Mouse (Mus musculus) lung, postnatal 10 days (tissue): ENCODE results near the gene Napa.
A peak's percentile ranks its signal among the peaks of the same experiment; 100 is the strongest.

ENCODE experiments used
- DNase-seq: peaks from one replicate; pipeline ENCODE4 v3.0.0; 2021

Napa gene

DNA sequence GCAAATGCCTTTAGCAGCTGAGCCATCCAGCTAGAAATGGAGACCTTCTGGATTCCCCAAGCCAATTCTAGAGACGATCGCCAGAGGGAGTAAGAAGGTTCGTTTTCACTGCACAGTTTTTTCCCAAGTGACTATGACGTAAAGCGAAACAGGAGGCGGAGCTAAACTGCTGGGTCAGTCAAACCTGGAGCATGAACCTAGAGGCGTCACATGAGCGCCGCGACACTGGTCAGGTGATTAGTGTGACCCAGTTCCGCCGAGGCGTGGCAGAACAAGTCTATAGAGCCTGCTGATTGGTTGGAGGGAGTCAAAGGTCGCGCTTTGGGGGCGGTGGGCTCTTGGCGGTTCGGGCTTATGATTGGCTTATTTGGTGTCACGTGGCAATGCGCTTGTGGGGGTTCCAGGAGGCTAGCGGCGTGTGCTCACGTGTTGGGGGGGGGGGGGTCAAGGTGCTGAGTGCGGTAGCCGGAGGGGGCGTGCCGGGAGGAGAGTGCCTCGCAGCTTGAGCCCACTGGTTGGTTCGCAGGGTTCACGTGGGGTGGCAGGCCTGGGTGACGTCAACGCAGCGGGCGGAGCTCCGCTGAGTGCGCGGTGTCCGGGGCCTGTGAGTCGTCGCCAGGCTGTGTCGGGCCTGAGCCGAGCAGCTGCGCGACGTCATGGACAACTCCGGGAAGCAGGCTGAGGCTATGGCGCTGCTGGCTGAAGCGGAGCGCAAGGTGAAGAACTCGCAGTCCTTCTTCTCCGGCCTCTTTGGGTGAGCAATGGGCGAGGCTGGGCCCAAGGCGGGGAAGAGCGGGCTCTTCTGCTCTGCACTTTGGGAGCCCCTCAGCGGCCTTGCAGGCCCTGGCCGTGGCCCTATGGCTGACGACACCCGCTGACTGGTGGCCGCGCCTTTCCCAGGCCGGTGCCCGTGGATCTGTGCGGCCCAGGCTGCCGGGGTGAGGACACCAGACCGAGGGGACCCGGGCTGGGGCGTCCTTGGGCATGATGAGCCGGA lies at the start of gene Napa:
Napa (plus strand) TSS at position 438 of the 997 bp plus-strand sequence.
- DNase-seq = peak; percentile 99

DNA sequence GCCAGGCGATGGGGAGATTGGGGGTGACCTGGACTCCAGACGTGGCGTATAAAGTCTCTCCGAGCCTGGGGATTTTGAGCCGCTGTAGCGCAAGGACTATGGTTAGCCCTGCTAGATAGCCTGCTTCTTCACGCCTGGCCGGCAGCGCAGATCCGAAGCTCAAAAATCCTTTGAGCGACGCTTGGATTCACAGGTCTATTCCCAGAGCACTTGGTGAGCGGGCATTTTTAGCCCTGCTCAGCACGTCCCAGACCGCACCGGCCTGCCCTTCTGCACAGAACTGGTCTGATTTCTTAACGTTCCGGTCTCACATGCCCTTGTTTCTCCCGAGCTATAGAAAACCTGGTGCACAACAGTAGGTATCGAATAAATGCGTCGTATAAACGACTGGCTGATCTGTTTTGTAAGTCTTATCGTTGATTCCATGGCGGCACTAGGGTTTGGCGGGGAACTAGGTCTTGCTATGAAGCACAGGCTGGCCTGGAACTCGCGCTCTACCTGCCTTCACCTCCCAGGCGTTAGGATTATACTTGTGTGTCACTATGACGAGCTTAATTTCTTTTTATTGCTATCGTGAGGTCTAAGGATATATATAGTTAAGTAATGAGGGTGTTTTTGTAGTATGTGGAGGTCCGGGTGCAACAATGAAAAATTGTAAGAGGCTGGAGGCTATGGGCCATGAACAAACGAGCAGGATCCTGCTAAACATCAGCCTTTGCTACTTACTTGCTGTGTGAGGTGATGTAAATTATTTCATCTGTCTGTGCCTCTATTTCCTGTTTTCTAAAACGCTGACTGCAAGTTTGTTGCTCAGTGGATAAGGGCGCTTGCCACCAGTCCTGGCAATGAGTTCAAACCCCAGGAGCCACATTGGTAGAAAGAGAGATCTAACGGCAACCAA lies 49.3 kb upstream of the Napa start:
- DNase-seq = no peak

DNA sequence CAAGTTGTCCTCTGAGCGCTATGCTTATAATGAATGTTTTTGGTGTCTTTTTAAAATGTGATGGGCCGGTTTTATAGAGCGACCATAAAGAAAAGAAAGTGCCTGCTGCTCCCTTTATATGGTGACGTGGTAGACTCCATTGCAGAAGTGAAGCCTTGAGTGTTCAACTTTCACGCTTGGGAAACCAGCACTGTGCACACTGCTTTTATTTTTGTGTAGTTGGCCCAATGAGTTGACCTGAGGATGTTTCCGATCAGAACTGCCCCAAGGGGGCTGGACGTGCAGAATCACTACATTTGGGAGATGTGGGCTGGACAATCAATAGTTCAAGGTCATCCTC lies 48.7 kb upstream of the Napa start:
- DNase-seq = no peak

DNA sequence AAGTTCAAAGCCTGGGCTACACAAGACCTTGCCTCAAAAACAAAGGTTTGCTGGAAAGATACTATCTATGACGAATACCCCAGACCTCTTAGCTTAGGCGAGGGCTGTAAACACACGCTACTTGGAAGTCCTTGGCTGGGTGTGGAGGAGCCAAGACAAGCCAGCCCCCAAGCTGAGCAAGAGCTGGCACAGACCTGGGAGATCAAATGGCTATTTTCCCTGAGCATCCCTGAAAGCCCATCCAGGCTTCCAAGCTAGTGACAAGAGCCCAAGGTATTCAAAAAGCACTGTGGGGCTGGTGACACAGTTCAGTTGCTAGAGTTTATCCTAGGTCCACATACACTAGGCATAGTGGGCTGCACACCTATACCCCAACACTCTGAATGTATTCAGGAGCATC lies 47.7 kb upstream of the Napa start:
- no peak for DNase-seq

DNA sequence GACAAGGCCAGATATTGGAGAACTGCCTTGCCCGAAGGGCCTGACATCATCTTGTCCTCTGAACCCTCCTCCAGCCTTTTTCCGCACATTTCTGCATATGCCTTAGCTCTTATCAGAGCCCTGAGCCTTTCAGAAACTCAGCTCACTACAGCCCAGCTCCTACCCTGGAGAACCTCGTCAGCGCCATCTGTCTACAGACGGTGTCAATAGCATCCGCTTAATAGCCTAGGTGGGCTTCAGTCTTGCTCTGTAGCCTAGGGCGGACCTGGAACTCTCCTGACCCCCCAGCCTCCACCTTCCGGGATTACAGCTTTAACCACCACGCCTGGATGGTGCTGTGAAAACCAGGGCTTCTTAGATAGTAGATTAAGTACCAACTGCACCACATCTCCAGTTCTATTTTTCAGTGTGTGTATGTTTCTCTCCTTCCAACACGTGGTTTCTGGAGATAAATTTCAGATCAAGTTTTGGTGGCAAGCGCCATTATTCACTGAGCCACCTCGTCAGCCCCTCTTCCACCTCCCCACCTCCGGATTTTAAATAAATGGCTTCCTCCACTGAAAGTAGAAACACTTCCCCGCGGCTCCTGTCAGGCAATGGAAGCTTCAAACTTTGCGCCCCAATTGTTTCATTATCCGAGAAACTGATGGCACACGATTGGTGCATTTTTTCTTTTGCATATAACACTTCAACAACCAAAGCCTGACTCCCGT lies 46.2 kb upstream of the Napa start:
- peak; percentile 91 for DNase-seq

DNA sequence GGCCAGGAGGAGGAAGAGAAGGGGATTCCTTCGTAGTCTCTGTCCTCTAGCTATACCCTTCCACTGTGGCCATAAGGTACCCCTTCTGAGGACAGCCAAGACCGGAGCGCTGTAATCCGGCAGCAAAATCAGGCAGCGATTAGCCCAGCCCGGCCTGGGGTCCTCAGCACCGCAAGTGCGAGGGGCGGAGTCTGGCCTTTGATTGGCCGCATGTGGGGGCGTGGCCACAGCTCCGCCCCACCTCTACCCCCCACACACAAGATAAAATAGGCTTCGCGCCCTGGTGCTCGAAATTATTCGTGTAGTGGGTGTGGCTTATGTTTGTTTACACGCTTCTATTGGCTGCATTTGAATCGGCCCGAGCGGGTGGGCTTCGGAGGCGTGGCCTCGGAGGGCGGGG lies 45.6 kb upstream of the Napa start:
- DNase-seq = peak; percentile 98

DNA sequence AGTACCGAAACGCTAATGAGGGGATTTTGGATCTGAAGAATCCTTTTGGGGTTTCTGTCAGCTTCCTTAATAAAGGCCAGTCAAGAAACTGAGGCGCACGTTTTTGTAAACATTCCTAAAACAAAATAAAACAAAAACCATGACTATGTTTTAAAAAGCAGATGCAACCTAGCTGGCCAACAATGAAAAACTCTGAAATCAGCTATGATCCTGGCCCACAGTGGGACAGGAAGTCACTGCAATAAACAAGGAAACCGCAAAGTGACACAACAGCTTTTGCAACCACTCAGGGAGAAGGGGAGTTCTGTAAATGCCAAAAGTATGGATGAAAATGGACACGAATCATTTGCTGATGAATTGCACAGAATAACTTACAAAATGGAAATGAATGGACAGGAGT lies 45.2 kb upstream of the Napa start:
- DNase-seq = no peak

DNA sequence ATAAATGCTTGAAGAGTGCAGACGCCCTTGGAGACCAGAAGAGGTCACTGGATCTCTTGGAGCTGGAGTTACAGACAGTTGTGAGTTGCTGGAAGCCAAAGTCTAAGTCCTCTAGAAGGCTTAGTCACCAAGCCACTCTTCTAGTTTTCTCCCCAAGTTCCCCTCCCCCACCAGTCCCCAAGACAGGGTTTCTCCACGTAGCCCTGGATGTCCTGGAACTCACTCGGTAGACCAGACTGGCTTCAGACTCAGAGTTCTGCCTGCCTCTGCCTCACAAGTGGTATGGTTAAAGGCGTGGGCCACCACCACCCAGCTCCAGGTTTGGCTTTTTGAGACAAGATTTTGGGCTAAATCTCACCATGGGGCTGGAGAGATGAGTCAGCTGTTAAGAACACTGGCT lies 43.3 kb upstream of the Napa start:
- peak; percentile 7 for DNase-seq

DNA sequence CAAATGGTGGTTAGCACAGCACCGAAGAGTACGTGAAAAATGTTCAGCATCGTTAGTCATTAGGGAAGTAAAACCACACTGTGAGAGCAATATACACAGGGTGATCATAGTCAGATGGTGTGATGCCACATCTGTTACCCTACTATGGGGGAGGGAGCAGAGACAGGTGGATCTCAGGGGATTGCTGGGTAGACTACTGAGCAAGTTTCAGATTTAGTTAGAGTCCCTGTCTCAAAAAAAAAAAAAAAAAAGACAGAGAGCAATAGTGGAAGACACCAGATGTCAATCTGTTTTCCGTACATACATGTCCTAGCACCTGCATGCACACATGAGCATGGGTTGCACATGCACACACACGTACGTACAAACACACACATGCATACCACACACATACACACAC lies 42.6 kb upstream of the Napa start:
- no peak for DNase-seq

DNA sequence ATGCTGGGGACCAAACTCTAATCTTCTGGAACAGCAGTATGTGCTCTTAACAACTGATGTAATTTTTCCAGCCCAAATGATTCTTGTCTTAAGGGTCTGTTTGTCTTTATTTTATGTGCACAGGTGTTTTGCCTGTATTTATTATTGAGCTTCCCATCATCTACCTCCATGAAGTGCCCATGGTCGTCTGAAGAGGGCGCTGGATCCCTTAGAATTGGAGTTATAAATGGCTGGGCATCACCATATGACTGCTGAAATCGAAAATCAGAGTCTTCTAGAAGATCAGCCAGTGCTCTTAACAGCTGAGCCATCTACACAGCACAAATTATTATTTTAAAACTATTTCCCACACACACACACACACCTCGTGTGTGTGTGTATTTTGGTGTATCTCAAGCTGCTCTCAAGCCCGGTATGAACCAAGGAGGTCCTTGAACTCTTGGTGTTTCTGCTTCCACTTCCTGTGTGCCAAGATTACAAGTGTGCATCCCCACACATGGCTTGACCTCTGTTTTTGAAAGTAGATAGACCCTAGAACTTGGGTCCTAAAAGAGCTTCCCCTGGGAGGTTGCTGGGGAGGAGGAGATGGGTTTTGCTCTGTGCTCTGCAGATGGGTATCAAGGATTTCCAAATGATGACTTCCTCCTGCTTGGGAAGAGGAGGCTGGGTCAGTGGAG lies 41.7 kb upstream of the Napa start:
- DNase-seq = peak; percentile 49

DNA sequence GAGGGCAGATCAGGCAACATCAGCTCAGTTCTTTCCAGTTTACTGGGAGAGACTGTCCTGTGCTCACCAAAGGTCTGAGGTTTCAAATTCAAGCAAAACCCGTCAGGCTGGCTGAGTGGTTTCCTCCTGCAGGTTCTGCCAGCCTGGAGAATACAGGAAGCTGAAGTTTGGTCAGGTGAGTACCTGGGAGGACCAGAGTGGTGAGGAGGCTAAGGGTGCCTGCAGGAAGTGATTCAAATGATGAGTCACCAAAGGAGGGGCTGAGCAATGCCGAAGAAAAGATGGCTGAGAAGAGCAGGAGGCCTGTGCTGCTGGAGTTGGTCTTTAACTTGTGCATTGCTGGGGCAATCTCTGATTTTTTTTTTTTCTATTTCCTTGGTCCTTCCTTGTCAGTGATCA lies 41.1 kb upstream of the Napa start:
- no peak for DNase-seq

DNA sequence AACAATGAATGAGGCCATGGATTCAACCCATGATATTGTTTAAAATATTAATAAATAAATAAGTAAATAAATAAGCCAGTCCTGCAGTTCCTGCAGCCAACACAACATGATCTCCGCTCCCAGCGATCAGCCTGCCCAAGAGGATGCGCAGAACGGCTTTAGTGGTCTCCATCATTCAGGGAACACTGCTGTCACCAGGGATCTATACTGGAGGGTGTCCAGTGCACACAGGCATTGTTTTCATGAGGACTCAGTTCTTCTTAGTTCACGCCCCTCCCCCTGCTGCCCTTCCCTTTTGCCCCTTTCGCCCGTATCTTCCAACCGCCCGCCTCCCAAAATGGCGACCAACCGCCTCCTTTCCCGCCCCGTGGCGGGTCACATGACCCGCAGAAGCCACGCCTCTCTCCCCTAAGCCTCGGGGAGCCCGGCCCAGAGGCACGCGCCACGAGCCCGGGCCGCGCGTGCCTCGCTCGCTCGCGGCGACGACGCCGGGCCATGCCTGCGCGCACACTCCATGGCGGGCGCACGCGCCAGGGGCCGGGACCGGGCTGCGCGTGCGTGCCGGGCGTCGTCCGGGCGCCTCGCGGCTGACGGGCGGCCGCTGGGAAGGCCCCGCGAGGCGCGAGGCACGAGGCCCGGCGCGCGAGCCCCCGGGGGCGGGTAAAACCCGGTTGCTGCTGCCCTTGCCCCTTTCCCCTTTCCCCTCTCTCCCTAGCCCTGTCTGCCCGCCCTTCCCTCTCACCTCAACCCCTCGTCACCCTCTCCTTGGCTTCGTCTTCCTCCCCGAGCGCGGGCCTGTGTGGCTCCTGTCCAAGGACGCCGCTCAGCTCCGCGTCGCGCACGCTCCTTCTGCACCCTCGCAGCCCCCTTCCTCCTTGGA lies 36.8 kb upstream of the Napa start, which contains the start of gene Zfp541:
Zfp541 (plus strand) TSS at position 596 of the 880 bp plus-strand sequence.
- DNase-seq = no peak

DNA sequence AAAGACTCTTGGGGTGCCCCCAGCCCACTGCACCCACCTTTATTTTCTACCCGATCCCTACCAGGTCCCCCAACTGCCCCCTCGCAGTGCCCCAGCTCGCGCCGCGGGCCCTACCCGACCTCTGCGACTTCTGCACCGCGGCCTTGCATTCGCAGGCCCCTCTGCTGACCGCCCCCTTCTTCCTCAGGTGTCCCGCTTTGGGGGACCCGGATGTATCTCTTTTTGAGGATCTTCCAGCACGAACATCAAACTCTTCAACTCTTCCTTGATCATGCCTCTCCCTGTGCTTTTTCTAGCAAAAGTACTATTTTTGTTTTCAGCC lies 36.2 kb upstream of the Napa start:
- no peak for DNase-seq

DNA sequence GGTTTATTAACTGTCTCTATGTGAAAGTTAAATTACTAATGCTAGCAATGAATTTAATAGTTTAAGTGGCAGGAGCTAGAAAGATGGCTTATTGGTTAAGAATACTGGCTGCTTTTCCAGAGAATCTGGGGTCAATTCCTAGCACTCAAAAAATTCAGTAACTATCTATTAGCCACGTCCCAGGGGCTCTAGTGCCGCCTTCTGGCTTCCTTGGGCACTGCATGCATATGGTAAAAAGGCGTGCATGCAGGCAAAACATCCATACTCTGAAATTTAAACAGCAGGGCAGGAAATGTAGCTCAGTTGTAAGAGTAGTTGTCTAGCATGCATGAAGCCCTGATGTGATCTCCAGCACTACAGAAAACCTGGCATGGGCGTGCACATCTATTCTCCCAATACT lies 34.8 kb upstream of the Napa start:
- no peak for DNase-seq

DNA sequence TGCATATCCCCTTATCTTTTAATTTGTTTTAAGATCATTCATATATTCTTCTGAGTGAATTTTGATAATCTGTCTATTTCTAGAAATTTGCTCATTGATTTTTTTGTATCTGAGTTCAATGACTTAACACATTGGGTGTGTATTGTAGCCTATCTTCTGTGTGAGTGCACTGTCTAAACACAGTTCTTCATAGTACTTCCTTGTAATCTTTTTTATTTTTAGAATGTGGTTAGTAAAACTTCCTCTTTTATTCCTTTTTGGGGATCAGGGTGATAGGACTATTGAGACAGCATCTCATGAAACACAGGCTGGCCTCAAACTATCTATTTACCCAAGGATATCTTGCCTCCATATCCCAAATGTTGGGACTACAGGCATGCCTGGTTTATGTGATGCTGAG lies 27.4 kb upstream of the Napa start:
- no peak for DNase-seq

DNA sequence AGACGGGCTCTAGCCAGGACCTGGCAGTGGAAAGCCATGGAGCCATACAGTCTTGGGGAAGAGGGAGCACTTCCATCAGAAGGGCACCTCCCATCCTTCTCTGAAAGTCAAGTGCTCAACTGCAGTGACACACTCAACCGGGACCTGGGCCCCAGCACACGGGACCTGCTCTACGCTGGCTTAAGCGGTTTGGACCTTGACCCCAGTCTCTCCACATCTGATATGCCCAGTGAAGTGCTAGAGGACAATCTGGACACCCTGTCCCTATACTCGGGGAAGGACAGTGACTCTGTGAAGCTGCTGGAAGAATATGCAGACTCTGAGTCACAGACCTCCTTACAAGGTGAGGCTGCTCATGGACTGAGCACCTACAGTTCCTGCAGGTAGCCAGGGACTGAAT lies 26.4 kb upstream of the Napa start:
- no peak for DNase-seq

DNA sequence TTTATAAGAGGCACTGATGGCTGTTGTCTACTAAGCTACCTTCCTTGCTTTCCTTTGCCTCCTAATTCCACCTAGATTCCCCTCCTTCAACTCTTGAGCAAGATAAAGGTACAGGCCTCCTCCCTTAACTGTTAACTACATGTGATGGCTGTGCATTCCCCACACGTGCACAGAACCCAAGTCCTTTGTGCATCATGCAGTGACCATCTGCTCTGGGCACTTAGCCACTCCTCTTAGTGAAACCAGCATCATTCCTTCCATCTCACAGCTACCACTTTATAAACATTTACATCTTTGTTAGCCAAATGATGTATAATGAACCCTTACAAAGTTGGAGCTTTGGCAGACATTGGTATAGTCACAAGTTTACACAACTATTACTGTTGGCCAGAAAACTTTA lies 18.3 kb upstream of the Napa start:
- DNase-seq = peak; percentile 32

DNA sequence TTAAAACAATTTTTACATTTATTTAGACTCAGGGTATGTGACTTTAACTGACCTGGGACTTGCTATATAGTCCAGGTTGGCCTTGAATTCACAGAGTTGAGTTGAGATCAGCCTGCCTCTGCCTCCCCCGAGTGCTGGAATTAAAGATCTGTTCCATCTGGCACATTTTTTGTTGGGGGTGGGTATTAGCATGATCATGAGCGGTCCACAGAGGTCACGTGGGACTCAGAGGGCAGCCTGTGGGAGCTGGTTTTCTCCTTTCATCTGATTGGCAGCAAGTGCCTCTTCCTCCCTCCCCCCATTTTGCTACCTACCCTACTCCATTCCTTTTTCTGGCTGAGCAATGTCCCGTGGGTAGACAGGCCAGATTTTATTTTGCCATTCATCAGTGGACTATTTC lies 17.7 kb upstream of the Napa start:
- no peak for DNase-seq

DNA sequence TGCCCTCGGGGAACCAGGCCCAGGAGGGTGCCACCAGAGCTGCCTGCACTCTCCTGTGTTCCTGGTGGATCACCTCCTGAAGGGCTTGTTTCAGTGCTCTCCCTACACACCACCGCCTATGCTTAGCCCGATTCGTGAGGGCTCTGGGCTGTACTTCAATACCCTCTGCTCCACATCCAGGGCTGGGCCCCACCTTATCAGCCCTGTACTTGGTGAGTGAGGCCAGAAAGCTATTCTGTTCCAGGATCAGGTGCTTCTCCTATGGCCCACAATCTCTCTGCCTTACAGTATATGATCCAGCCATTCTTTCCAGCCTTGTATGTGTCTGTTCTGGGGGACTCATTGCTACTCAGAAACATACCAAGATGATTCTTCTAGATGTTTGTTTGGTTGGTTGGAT lies 14.9 kb upstream of the Napa start:
- DNase-seq = no peak

DNA sequence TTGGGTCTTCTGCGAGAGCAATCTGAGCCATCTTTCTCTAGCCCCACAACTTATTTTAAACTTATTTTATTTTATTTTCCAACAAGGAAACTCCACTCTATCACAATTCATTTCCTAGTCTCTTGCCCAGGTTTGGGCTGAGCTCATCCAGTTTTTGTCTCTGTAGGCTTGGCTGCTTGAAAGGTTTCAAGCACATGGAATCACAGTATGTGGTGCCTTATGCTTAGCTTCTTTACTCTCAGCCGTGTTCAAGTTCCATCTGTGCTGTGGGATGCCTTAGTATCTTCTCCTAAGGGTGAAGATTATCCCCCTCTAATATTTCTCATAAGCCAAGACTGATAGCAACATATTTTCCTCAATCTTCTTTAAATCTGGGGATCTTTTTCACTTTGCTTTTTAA lies 10.7 kb upstream of the Napa start:
- DNase-seq = no peak

DNA sequence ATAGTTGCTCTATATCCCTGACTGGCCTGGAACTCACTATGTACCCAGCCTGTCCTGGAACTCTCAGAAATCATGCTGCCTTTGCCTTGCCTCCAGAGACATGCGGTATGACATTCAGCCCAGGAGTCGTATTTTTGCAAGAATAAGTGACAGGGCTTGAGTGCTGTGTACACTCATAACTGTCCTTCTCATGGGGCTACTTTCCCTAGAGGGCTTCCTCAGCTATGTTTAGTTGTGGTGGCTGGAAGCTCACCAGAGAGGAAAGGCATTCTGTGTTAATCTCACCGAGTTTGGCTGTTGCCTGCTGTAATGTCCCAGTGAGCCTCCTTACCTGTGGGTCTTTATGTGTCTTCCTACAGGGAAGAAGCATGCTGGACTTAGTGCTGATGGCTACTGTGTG lies 3.7 kb upstream of the Napa start:
- no peak for DNase-seq

DNA sequence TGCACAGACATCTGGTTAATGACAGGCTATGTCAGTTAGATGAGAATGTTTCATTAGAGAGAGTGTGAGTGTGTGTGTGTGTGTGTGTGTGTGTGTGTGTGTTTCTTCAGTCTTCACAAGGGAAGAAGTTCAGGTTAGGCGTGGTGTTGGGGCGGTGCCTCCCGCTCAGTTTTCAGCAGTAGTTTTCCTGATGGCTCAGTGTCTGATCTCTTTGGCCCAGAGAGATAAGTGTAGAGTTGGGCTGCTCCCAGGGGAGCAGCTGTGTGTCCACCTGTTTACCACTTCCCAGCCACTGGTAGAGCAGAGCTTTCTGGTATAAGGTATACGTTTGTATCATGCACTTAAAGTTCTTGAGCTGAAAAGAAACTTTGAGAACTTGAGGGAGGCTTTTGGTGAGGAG lies 1.6 kb downstream of the Napa start:
- no peak for DNase-seq
